Mouse (Mus musculus) intestine, embryonic 15.5 days (tissue): Measurements from ENCODE around the gene Lgr4. TPM values are rescaled to one million over a fixed set of nuclear protein-coding genes. Genes with fewer than 3 reads are reported as not detected.

Experiments used
- ATAC-seq: fragments of 200-750 bp; cut with Nextera tagmentation; 2 replicates; pipeline ENCODE4 v1.8.0; 2017; ENCODE audit warnings: moderate TSS enrichment, moderate library complexity
- H3K27ac ChIP-seq: fragments of 300-500 bp; sonication (generic); 2 replicates; pipeline ENCODE4 v1.5.1; 2015; ENCODE audit warnings: mild to moderate bottlenecking, inconsistent platforms
- H3K27me3 ChIP-seq: fragments of 300-500 bp; sonication (generic); replicated peaks from 2 replicates; pipeline ENCODE4 v1.6.1; 2015; ENCODE audit warnings: inconsistent platforms
- H3K36me3 ChIP-seq: fragments of 300-500 bp; sonication (generic); 2 replicates; pipeline ENCODE4 v1.6.1; 2015; ENCODE audit warnings: inconsistent platforms
- H3K4me1 ChIP-seq: fragments of 300-500 bp; sonication (generic); replicated peaks from 2 replicates; pipeline ENCODE4 v1.6.1; 2015; ENCODE audit warnings: inconsistent platforms
- H3K4me2 ChIP-seq: fragments of 300-500 bp; sonication (generic); replicated peaks from 2 replicates; pipeline ENCODE4 v1.6.1; 2015; ENCODE audit warnings: mild to moderate bottlenecking, inconsistent platforms
- H3K4me3 ChIP-seq: fragments of 300-500 bp; sonication (generic); replicated peaks from 2 replicates; pipeline ENCODE4 v1.5.1; 2015; ENCODE audit warnings: inconsistent platforms
- H3K9ac ChIP-seq: fragments of 300-500 bp; sonication (generic); 2 replicates; pipeline ENCODE4 v1.6.1; 2015; ENCODE audit warnings: inconsistent platforms
- H3K9me3 ChIP-seq: fragments of 300-500 bp; sonication (generic); 2 replicates; pipeline ENCODE4 v1.6.1; 2016; ENCODE audit warnings: inconsistent platforms
- WGBS: fragments of 180-500 bp; shearing (Covaris S2); methylation state at CpG from one replicate; pipeline ENCODE4 v1.1.7; 2015; 5-methylcytosine and 5-hydroxymethylcytosine counted together
- polyA plus RNA-seq: library from polyadenylated mRNA; unstranded; fragments of >200 nt; fragmentation: Nextera tagmentation; extraction: Ambion mirVana; gene quantifications from 2 replicates; pipeline ENCODE4 v1.2.1, GENCODE M21; 2015

Lgr4 gene
- polyA plus RNA-seq, 1 experiment from 2014 or later = 29.4 TPM

- Histone ChIP-seq H3K36me3 (peaks cover 13% of the 10 kb centered on the region), H3K4me1 (no peaks in the 10 kb centered on the region), H3K27me3 (no peaks in the 10 kb centered on the region), H3K9ac (no peak overlapping the region), H3K4me2 (no peak overlapping the region), H3K27ac (no peak overlapping the region), H3K9me3 (no peaks in the 10 kb centered on the region), H3K4me3 (no peak overlapping the region)
- no peak for ATAC-seq
Observed at GRCm38 (mm10) chr2:110009449-110009848, 92.0 kb downstream of the Lgr4 start.

DNA sequence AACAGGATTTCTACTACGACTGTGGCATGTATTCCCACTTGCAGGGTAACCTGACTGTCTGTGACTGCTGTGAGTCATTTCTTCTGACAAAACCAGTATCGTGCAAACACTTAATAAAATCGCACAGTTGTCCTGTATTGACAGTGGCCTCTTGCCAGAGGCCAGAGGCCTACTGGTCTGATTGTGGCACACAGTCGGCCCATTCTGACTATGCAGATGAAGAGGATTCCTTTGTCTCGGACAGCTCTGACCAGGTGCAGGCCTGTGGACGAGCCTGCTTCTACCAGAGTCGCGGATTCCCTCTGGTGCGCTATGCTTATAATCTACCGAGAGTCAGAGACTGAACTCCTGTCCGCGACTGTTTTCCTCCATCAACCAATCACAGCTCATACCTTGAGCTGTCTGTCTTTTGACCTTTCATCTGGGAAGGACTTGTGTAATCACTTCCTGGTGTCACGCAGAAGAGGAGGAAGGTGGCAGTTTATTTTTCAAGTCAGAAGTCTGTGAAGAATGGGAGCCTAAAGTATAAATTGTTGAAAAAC, 94.8 kb downstream of the Lgr4 start:
- H3K9me3 ChIP-seq = no peaks in the 10 kb centered on the region
- WGBS = 91% methylated on average over 13 of the region's 13 CpGs

GRCm38 (mm10) chr2:110017087-110017486, 99.6 kb downstream of the Lgr4 start:
- Histone ChIP-seq H3K9ac (no peak overlapping the region), H3K4me3 (peak overlapping the region; percentile 85), H3K4me2 (peak overlapping the region; percentile 67), H3K27ac (no peak overlapping the region), H3K36me3 (peaks cover 8% of the 10 kb centered on the region), H3K4me1 (peaks cover 10% of the 10 kb centered on the region; the same call in 1 of the 2 replicates), H3K27me3 (no peaks in the 10 kb centered on the region), H3K9me3 (no peaks in the 10 kb centered on the region)
- 40% methylated on average over 7 of the region's 7 CpGs for WGBS
- no peak; the same call in 1 of the 2 replicates for ATAC-seq

More for the DNA sequence above, 94.8 kb downstream of the Lgr4 start:
- ATAC-seq = no peak
- Histone ChIP-seq H3K4me2 (no peak overlapping the region), H3K4me1 (no peaks in the 10 kb centered on the region), H3K36me3 (peaks cover 13% of the 10 kb centered on the region), H3K27ac (no peak overlapping the region), H3K9ac (no peak overlapping the region), H3K4me3 (no peak overlapping the region), H3K27me3 (no peaks in the 10 kb centered on the region)

GRCm38 (mm10) chr2:110017616-110018505, 100.4 kb downstream of the Lgr4 start, which contains the start of gene Ccdc34:
TSS of gene Ccdc34 (plus strand) at chr2:110017817.
- Histone ChIP-seq H3K9ac (peak within 1 kb of the TSS; percentile 86), H3K27ac (peak within 1 kb of the TSS; percentile 79), H3K4me2 (peak within 1 kb of the TSS; percentile 67), H3K9me3 (no peaks in the 10 kb centered on the region), H3K4me3 (peak within 1 kb of the TSS; percentile 85), H3K27me3 (no peaks in the 10 kb centered on the region), H3K4me1 (peaks cover 10% of the 10 kb centered on the region; the same call in 1 of the 2 replicates), H3K36me3 (peaks cover 5% of the 10 kb centered on the region)
- under 1% methylated on average over 55 of the region's 55 CpGs for WGBS
- ATAC-seq = peak; percentile 99

GRCm38 (mm10) chr2:110019656-110020055, 102.2 kb downstream of the Lgr4 start:
- H3K9me3 ChIP-seq = no peaks in the 10 kb centered on the region
- peaks cover 10% of the 10 kb centered on the region; the same call in 1 of the 2 replicates for H3K4me1 ChIP-seq
- H3K27me3 ChIP-seq = no peaks in the 10 kb centered on the region
- no peak for ATAC-seq
- peak overlapping the region; percentile 67 for H3K4me2 ChIP-seq
- H3K4me3 ChIP-seq = peak overlapping the region; percentile 85; the same call in 1 of the 2 replicates
- no peak overlapping the region for H3K27ac ChIP-seq
- H3K36me3 ChIP-seq = peaks cover 8% of the 10 kb centered on the region
- WGBS = 84% methylated on average over 4 of the region's 4 CpGs
- H3K9ac ChIP-seq = peak overlapping the region; percentile 4; the same call in 1 of the 2 replicates

- peaks cover 10% of the 10 kb centered on the region; the same call in 1 of the 2 replicates for H3K4me1 ChIP-seq
- no peaks in the 10 kb centered on the region for H3K27me3 ChIP-seq
- no peak overlapping the region for H3K4me3 ChIP-seq
- H3K9me3 ChIP-seq = no peaks in the 10 kb centered on the region
- 0 out of 2 replicates have a peak overlapping the region, but pooled peaks have one; percentile 67 for H3K4me2 ChIP-seq
- no peak overlapping the region for H3K9ac ChIP-seq
- H3K27ac ChIP-seq = no peak overlapping the region
- peaks cover 8% of the 10 kb centered on the region for H3K36me3 ChIP-seq
- ATAC-seq = no peak
- 89% methylated on average over 1 of the region's 1 CpGs for WGBS
Observed at GRCm38 (mm10) chr2:110020430-110020829, 103.0 kb downstream of the Lgr4 start.

- Histone ChIP-seq H3K27me3 (no peaks in the 10 kb centered on the region), H3K36me3 (0 out of 2 replicates have a peak, but pooled peaks cover 3% of the 10 kb centered on the region), H3K9ac (no peak overlapping the region), H3K4me2 (0 out of 2 replicates have a peak overlapping the region, but pooled peaks have one; percentile 19), H3K4me3 (no peak overlapping the region), H3K9me3 (no peaks in the 10 kb centered on the region), H3K27ac (no peak overlapping the region), H3K4me1 (peaks cover 8% of the 10 kb centered on the region; the same call in 1 of the 2 replicates)
- ATAC-seq = peak; percentile 83
- WGBS = 13% methylated on average over 4 of the region's 4 CpGs
Observed at GRCm38 (mm10) chr2:110036265-110036664, 118.8 kb downstream of the Lgr4 start.

DNA sequence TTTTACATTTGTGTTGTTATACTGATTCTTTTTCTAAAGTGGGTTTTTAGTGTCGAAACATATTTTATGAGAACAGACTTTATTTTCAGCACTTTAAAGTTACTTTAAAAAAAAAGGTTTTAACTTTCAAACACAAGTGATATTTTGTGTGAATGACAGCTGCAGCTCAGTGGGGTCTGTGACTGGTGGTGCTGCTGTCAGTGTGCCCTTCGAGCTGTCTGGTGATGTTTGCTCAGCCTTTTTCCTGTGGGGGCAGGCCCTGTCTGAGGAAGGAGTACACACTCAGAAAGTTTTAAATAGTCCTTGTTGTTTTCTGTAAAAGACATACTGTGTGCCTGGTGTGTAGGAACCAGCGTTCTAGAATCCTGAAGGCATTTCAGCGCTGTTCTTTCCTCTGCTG, 119.2 kb downstream of the Lgr4 start:
- Histone ChIP-seq H3K9me3 (no peaks in the 10 kb centered on the region), H3K36me3 (0 out of 2 replicates have a peak, but pooled peaks cover 3% of the 10 kb centered on the region), H3K9ac (no peak overlapping the region), H3K4me3 (no peak overlapping the region), H3K4me2 (no peak overlapping the region), H3K4me1 (peaks cover 10% of the 10 kb centered on the region; the same call in 1 of the 2 replicates), H3K27me3 (no peaks in the 10 kb centered on the region), H3K27ac (no peak overlapping the region)
- 36% methylated on average over 4 of the region's 4 CpGs for WGBS
- ATAC-seq = peak; percentile 58; the same call in 1 of the 2 replicates

DNA sequence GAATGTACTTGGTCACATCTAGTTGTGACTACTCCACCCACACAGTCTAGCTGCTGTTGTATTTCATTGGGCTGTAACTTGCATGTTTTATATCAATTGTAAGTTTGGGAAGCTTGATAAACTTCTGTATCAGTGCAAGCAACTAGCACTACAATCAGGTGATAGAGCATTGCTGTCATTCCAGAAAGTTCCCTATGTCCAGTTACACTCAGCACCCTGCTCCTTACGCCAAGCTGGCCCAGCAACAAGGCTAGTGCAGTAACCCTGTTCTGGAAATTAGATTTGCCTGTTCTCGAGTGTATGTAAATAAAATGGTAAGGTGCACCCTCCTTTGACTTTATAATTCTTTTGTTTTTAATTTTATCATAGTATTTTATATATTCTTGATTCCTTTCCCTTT, 119.8 kb downstream of the Lgr4 start:
- Histone ChIP-seq H3K27ac (no peak overlapping the region), H3K9ac (no peak overlapping the region)
- ATAC-seq = no peak

DNA sequence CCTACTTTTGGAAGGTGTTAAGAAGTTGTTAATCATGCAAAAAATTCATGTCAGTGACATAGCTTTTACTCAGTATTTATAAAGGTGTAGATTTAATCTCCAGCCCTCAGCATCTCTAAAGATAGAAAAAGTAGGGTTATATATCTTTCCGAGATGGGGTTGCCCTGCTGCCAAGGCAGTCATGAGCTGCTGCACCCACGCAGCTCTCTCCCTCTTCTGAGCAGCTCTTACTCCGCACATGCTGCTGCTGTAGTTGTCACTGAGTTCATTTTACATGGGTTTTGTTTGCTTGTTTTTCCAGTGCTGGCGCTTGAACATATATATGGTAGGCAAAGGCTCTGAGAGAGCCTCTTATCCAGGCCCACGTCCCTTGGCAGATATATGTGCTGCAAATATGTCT, 120.9 kb downstream of the Lgr4 start:
- Histone ChIP-seq H3K36me3 (no peaks in the 10 kb centered on the region), H3K27me3 (no peaks in the 10 kb centered on the region), H3K27ac (no peak overlapping the region), H3K4me1 (peaks cover 10% of the 10 kb centered on the region; the same call in 1 of the 2 replicates), H3K4me3 (no peak overlapping the region), H3K9ac (no peak overlapping the region), H3K4me2 (no peak overlapping the region), H3K9me3 (no peaks in the 10 kb centered on the region)
- 79% methylated on average over 5 of the region's 5 CpGs for WGBS
- no peak for ATAC-seq

More for the DNA sequence above, 119.8 kb downstream of the Lgr4 start:
- Histone ChIP-seq H3K27me3 (no peaks in the 10 kb centered on the region), H3K4me2 (no peak overlapping the region), H3K4me1 (peaks cover 10% of the 10 kb centered on the region; the same call in 1 of the 2 replicates), H3K36me3 (0 out of 2 replicates have a peak, but pooled peaks cover 3% of the 10 kb centered on the region), H3K9me3 (no peaks in the 10 kb centered on the region), H3K4me3 (no peak overlapping the region)
- WGBS = 74% methylated on average over 2 of the region's 2 CpGs

DNA sequence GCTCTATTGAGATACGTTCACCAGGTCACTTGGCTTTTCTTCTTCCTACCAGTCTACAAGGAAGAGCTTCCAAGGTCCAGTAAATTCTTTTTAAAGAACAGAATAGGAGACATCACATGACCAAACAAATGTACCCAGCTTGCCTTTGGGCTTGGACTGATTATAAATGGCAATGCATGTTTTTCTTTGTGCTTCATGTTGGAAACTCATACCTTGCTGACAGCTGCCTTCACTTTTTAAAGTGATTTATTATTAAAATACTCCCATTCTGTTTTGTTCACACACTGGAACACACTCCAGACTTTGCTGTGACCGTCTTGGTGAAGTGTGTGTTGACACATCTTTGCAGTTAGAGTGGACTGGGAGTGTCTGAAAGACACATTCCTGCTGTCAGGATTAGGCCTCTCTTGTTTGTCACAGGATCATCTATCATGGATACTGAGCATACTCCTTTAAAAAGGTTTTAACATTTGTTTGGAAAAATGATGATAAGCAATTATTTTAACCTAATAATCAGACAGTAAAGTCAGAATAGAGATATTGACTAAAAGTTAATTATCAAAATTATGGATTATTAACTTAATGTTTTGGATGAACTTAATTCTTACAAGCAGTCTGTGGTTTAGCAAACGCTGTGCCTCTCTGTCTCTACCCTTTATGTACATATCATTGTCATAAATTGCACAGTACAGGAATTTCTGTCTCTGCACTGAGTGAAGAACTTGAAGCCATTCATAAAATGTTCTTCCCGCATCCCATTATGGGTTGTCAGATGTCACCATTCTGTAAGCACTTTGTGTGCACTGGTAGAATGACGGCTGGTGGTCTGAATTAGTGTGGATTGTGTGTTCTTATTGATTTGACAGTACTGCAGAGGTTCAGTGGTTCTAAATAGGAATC, 125.7 kb downstream of the Lgr4 start:
- peak; percentile 41; the same call in 1 of the 2 replicates for ATAC-seq
- H3K4me1 ChIP-seq = 0 out of 2 replicates have a peak, but pooled peaks cover 2% of the 10 kb centered on the region
- H3K4me3 ChIP-seq = no peak overlapping the region
- H3K36me3 ChIP-seq = 0 out of 2 replicates have a peak, but pooled peaks cover 2% of the 10 kb centered on the region
- no peaks in the 10 kb centered on the region for H3K9me3 ChIP-seq
- WGBS = 50% methylated on average over 5 of the region's 5 CpGs
- H3K9ac ChIP-seq = no peak overlapping the region
- H3K4me2 ChIP-seq = no peak overlapping the region
- no peaks in the 10 kb centered on the region for H3K27me3 ChIP-seq
- H3K27ac ChIP-seq = no peak overlapping the region
